Mouse (Mus musculus) ES-E14 (cell line): Measurements from ENCODE around the gene Cep72.

Experiments
- CHD2 ChIP-seq: IDR thresholded peaks from 2 replicates; pipeline ENCODE4 v1.6.1; 2014; ENCODE audit warnings: mild to moderate bottlenecking, low read depth, low read length, inconsistent platforms
- HCFC1 ChIP-seq: IDR thresholded peaks from 2 replicates; pipeline ENCODE4 v1.6.1; 2012; ENCODE audit warnings: low read length, inconsistent platforms, borderline replicate concordance; ENCODE audit not compliant: insufficient read depth
- MAFK ChIP-seq: IDR thresholded peaks from 2 replicates; pipeline ENCODE4 v1.6.1; 2014; ENCODE audit warnings: mild to moderate bottlenecking, low read depth, low read length, inconsistent platforms; ENCODE audit not compliant: insufficient read depth
- ZC3H11A ChIP-seq: IDR thresholded peaks from 2 replicates; pipeline ENCODE4 v1.6.1; 2012; ENCODE audit warnings: low read depth, mild to moderate bottlenecking, inconsistent platforms, low read length, borderline replicate concordance

- no peak for TF ChIP-seq CHD2
- no peak for TF ChIP-seq ZC3H11A
- TF ChIP-seq MAFK = no peak
- TF ChIP-seq HCFC1 = no peak
These were observed 42.3 kb upstream of the Cep72 start for GRCm38 (mm10) chr13:74104417-74104816.
